Mouse (Mus musculus): ENCODE data around the gene Mrtfa.

The Mrtfa gene

DNA sequence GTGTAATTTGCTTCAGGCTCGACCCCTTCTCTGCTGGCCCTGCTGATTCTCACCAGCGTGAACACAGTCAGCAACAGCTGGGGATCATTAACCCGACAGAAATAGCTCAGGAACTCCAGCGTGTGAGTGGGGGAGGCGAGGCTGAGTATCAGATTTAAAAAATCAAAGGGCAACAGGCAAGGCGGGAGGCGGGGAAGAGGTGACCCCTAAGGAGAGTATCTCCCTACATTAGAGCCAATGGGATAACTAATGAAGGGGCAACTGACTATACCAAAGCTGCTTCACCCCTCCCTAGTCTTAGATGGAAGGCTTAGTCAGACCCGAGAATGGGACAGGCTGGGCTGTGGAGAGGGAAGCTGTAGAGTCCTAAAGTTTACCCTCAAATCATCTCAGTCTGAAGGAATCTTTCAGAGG lies 128.4 kb downstream of the Mrtfa start:
- no peak for DNase-seq

DNA sequence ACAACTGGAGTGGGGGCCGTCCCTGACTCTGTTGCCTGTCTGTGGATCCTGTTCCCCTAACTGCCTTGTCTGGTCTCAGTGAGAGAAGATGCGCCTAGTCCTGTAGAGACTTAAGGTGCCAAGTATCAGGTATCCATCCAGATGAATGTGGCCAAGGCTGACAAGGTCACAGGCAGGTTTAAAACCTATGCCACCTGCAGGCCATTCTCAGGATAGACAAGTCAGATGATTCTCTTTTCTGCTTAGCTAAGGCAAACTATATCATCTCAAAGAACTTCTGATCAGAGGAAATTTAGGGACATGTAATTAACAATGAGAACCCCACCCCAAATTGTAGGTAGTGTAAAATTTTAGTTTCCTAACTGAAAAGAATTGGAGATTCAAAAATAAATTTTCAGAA lies 129.6 kb downstream of the Mrtfa start:
- DNase-seq = no peak

DNA sequence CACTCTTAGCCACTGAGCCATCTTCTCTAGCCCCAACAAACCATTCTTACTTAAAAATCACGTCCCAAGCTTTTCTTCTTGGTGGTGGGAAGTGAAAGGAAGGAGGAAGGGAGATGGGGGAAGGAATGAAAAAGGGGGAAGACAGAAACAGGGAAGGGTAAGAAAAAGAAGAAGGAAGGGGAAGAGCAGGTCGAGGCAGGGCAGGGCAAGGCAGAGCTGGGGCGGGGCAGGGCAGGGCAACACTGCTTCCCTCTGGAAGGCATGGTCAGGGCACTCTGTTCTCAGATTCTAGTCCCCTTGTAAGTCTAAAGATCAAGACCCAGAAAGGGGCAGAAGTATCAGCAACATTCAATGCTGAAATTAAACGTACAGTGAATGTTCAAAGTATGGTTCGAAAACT lies 132.8 kb downstream of the Mrtfa start:
- no peak for DNase-seq

DNA sequence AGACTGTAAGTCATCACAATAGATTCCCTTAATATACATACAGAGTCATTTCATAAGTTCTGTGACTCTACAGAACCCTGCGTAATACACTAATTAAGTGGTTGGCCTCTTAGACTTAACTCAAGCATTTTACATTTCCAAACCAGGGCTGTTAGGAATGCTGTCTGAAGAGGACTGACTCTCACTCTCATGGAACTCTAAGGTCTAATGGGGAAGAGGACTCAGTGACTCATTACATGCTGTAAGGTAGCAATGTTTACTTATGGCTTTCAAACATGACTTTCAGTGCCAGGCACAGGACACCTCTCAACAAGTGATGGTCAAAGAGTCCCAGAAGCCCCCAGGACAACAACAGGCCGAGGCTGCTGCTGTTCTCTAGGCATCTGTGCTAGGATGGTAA lies 135.1 kb downstream of the Mrtfa start:
- no peak for DNase-seq

DNA sequence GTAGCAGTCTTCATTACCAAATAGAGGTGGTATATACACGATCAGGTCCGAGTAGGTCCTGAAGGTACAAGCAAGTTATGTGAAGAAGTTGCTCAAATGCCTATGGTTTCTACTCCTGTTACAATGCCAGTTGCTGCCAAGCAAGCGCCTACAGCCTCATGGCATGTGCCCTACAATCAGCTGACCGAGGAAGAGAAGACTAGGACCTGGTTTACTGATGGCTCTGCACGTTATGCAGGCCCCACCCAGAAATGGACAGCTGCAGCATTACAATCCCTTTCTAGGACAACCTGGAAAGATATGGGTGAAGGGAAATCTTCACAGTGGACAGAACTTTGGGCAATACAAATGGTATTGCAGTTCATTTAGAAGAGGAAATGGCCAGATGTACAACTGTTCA lies 138.1 kb downstream of the Mrtfa start:
- no peak for DNase-seq

DNA sequence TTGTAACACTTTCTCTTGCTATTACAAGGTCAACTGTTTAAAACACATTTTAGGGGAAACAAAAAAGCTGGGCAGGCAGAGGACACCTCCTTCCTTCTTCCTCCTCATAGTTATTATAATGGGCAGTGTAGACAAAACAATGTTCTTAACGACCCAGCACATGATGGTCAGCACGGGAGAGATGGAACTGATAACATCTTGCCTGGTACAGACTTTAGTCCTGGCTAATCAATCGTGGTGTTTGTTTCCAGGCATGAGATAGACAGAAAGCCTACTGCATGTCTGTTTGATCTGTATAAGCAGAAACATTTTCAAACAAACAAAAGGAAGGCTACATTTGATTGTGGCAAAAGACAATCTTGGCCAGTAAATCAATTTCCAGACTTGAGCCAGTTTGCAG lies 140.1 kb downstream of the Mrtfa start:
- DNase-seq = no peak

DNA sequence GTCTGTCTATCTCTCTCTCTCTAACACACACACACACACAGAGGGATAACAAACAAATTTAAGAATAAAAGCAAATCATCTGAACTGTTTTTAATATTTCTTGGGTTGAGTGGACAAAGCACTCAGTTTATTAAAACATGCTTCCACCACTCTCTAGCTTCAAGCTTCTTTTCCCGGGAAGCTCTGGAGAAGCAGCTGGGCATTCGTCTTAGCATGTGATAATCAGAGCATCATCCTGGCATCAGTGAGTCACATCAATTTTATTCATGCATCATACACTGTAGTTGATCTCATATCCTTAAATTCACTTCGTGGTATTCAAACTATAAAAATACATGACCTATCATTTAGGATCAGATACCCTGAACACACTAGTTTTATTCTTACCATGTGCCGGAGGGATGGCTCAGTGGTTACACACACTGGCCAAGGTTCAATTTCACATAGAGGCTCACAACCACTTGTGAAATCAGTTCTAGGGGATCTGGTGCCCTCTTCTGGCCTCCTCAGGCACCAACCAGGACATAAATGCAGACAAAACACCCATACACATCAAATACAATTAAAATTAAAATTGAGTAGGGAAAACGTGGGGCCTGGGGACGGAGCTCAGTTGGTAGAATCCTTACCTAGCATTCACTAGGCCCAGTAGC lies 141.0 kb downstream of the Mrtfa start:
- DNase-seq = no peak

DNA sequence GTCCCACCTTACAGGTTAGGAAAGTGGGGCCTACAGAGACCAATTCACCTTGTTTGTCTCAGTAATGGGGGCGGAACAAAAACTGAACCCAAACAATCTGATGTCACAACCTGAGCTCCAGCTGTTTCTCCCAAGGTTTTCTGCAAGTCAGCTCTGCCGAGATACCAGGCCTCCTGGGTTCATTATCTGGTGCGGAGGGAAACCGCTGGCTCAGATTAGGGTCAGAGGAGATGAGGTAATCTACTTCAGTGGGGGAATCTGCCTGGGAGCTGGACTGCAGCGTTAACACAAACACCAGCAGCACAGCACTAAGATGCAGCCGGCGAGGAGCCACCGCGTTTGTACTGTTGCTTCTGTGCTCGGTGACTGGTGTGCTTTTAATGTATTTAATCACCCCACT lies 143.1 kb downstream of the Mrtfa start:
- peak; percentile 90 for DNase-seq

DNA sequence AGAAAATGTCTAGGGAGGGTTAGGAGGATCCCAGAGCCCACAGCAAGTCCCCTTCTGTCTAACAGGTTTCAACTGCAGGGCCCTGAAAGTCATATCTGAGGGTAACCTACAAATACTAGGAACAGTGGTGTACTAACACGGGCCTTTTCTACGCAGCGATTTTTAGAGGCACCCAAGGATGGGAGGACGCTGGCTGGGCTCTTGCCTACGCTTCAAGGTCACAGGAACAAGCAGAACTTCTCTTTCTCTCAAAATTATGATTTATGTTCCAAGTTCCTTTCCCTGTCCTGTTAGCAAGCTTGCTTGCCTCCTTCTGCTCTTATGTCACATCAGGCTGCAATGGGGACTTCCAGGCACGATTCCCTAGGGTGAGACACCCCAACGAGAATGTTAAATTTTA lies 144.5 kb downstream of the Mrtfa start:
- DNase-seq = no peak

DNA sequence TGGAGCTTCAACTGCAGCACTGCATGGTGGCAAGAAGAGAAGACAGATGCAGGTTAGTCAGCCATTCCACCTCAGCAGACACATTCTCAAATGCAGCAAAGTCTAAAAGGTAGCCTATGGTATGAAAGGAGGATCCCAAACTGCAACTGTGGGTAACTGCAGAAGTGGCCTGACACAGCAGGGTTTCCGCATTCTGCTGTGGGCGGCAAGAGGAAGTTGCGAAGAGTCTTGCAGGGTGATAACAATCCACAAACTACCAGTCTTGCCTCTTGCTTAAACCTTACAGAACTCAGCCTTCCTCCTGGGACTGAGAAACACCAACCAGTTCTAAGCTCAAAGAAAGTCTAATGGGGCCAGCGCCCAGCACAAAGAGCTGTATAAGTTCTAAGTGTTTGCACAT lies 145.2 kb downstream of the Mrtfa start:
- peak; percentile 95 for DNase-seq

DNA sequence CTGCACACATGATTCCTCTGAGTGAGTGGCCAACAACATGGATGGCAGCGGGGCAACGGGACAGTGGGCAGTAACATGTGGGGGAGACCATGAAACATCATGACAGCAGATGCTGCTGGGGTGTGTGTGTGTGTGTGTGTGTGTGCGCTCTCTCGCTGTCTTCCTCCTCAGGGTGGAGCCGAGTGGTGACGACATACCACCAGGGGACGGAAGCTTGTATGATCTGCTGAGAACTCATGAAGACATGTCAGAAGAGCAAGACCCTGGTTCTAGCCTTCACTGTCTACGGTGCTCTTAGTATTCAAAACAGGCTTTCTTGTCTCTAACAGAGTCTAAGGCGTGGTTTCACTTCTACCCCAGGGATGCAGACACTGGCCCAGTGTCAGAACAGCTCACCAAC lies 146.1 kb downstream of the Mrtfa start:
- DNase-seq = peak; percentile 93

DNA sequence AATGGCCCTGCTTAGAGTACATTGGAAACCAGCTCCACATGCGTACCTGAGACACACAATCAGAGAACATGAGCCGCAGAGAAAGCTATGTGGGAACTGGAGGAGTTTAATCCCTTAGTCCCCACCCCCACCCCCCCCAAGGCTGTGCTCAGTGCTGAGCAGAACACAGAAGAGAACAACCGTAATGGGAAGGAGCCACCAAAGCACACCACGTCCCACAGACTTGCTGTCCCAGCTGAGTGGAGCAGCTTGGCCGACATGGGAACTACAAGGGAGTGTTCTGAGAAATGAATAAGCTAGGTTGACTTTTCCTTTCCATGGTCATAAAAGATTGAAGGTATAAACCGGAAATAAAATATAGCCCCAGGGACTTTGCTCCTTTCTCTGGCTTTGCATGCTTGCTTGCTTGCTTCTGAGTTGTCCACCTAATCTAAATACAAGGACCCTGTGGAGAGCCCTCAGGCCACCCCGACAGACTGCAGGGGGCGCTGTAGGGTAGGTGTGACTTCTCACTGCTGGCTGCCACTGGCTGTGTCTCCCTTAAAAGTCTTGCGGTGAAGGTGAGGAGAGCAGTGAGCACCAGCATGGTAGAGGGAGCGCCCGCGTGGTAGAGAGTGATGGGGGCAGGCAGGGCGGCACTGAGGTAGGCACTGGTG lies 148.2 kb downstream of the Mrtfa start:
- no peak for DNase-seq

DNA sequence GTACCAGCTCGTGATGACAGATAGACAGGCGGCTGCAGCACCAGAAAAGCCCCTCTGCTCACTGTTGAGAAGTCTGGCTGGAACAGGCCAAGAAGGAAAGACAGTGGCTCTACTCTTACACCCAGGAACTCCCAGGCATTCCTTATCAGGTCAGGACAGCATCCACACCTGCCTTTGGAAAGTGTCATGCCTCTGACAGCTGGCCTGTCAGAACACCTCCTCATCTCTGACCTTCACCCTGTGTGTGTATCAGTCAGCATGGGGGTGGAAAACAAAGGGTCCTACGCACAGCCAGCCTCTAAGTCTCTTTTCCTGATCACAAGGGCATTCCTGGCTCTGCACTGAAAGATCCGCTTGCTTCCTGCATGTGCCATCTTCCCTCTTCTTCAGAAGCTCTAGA lies 148.8 kb downstream of the Mrtfa start:
- DNase-seq = no peak

DNA sequence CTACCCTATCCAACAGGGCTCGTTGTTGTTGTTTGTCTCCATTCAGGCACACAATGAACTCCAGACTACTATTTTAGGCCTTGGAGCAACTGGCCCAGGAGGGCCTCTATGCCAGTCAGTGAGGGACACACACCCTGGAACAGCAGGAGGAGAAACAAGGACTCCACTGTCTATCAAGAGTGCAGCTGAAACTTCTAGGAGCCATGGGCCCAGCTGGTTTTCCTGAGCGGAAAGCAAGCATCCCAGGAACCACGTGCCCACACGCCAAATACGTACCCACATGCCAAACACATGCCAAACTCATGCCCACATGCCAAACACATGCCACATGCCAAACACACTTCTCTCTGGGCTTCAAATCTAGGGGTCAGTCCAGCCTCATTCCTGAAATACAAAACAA lies 152.1 kb downstream of the Mrtfa start:
- no peak for DNase-seq

DNA sequence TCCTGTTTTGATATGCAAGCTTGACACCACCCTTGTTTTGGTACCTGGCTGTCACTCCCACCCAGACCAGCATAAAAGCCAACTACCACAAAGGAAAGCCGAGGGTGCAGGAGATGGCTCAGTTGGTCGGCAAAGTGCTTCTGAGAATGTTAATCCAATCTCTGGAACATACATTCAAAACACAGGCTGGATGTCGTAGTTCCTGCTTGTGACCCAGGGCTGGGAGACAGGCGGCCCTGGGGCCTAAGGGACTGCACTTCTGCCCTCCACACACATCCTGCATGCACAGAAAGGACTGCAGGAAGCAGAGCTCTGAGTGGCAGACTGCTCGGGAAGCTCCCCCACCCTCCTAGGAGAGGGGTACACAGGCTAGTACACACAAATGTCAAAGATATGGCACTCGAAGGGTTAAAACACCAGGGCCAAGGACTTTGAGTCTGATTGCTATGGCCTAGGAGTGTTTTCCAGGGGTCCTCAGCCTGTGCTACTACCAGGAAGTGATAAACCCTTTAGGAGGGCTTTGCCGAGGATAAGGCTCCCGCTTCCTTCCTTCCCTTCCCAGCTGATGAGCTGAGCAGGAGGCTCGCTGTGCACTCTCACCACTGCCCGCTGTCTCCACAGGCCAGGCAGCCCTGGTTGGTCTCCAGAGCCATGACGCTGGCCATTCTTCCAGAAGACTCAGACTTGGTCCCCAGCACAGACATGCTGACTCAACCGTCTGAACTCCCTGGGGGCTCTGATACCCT lies 155.0 kb downstream of the Mrtfa start:
- peak; percentile 97 for DNase-seq

DNA sequence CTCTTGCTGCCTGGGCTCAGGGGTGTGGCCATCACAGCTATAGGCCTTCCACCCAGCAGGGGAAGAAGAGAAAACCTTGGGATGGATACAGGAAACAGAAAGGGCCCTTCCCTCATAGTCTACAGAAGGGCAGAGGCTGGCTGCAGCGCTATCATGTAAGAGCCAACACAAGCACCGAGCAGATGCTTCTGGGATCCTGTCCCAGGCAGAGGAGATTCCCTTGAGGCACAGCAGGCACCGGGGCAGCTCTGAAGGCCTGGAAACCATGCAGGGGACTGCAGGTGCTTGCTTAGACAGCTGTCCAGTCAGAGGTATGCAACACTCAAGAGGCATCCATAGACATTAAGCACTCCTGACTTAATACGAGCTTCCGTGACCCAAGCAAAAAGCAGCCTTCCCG lies 156.4 kb downstream of the Mrtfa start:
- DNase-seq = no peak

DNA sequence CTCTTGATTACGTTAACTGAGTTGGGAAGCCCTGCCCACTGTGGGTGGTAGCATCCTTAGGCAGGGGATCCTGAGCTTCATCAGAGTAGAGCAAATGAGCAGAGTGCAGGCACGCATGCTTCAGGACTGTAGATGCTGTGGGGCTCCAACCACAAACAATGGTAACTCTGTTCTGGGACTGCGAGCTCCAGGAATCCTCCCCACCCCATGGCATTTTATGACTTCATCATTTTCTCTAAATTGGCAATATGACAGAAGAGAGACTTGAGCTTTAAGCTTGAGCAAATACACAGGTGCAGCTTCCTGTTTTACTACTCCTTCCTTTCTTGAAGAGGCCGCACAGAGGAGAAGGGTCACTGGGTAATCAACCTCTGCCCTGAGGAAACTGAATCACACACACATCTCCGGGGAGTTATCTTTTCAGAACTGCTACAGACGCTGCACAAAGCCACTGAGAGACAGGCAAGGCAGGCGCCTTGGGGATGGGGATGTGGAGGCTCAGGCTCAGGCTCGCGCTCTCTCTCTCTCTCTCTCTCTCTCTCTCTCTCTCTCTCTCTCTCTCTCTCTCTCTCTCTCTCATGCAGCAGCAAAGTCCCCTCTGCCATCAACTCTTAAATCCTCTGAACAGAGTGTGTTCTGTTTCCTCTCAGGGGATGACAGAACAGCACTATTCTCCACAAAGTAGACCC lies 157.5 kb downstream of the Mrtfa start:
- no peak for DNase-seq

DNA sequence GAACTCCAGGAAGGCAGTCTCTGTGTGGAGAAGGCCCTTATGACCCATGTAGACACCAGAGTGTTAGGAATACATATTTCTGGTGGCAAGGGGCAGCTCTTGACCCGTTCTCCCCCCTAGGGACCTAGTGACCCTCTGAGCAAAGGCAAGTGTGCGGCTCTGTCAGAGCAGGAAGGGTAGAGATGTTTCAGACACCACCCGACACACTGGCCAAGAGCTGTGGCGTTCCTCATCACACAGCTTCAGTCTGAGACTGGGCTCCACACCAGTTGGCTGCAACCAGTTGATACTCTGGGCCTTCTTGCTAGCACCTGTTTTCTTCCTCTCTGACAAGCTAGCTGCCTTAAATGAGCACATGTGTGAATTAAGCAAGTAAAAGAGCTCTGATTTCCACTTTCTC lies 158.9 kb downstream of the Mrtfa start:
- DNase-seq = peak; percentile 95

DNA sequence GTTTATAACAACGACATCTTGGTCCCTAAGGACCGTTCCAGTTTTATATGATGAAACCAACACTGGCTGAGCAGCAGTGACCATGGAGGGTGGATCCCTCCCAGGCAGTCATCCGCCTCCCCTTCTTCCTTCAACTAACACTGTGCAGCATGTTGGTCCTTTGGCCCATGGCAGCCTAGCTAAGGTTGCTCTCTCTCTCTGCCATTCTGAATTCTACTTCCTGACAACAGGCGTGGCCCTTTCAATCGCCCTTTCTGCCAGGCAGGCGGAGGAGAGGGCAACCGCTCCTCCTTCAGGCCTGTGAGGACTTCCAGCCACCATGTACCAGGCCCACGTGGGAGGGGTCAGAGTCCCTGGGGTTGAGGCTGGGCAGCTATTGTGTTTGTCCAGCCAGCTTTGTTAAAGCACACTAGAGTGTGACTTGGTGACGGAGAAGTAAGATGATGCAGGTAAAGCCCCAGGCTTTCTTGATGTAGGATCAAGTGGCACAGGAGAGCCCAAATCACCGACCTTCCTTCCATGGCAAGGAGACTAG lies 159.6 kb downstream of the Mrtfa start:
- DNase-seq = peak; percentile 90

DNA sequence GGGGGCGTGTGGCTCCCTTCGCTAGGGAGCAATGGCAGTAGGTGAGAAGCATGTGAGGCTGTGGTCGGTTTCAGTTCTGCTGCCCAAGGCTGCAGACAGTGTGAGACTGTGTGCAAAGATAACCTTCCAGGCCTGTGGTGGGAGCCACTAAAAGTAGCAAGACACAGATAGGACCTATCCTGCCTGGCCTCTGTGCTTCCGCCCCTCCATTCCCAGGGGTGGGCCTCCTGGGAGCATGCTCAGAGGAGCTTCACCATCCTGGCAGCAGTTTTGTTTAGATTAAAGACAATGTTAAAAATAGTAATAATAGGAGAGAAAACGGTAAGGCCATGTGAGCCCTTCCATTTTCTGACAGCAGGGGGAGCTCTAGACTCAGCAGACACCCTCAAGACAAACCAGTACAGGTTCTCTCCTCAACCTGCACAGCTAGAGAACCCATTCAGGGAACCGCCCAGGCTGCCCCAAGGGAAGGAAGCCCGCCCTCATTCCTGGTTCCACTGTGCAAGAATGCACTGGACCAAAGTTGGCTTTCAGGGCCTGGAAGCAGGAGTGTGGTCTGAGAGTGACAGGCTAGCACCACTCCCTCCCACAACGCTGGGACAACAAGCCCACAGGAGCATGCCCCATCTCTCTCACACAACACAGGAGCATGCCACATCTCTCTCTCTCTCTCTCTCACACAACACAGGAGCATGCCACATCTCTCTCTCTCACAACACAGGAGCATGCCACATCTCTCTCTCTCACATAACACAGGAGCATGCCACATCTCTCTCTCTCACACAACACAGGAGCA lies 163.0 kb downstream of the Mrtfa start:
- DNase-seq = peak; percentile 96

DNA sequence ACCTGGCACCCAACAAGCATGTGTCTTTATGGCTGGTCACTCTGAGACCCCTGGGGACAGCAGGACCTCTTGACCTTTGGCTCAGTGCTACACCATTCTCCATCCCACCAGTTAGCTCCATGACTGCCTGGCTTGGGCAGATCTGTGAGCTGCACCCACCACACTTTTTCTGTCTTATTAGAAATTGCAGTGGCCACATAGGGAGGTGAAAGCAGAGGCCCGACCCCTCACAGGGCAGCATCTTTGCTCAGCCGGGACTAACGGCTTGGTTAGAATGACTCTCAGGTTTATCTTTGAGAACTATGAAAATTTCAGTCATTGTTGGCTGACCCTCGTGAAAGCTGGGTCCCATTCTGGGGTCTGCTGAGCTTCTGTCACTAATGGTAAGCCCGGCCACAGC lies 163.7 kb downstream of the Mrtfa start:
- peak; percentile 91 for DNase-seq

DNA sequence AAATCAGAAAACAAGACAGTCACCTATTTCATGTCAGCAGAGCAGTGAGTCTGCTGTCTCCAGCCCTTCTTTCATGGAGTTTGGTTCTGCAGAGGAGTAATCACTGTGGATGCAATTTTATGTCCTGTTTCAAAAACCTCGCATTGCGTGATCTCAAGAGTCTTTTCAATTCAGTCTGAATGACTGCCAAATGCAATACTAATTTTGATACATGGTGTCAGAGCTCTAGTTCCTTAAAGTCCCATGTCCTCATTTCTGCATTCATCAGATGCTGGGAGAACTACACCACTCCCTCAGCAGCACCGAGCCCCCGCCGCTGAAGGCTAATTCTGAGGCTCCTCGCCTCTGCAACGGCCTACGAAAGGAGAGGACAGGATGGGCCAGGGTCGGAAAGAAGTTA lies 166.7 kb downstream of the Mrtfa start:
- no peak for DNase-seq

DNA sequence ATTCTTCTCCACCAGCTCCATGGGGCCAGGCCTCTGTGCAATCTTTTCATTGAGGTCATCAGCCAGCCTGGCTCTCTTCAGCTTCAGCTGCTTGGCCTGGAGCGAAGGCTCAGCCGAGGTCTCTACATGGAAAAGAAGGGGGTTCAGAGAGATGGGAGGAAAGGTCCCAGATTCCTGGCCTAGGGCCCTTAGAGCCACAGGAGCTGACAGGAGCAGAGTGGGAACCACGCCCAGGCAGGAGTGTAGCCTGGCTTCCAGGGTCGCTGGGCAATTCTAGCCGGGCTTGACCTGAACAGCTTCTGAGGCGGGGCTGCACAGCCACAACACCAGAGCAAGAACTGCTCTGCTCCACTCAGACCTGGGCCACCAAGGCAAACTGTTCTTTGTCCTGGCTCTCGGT lies 168.1 kb downstream of the Mrtfa start:
- peak; percentile 80 for DNase-seq
